Mouse (Mus musculus): ENCODE results near the gene Acd. TPM values are rescaled to one million over a fixed set of nuclear protein-coding genes. Genes with fewer than 3 reads are reported as not detected.

Acd gene
- polyA plus RNA-seq, 2 experiments: 52.8 to 62.0 TPM

- H3K36me3 ChIP-seq (ENCODE audit: control insufficient read depth, insufficient read depth, low read length): no peaks in the 10 kb centered on the region
Measured at GRCm38 (mm10) chr8:105689983-105690360, 10.9 kb downstream of the Acd start.

GRCm38 (mm10) chr8:105689256-105689982, 11.5 kb downstream of the Acd start:
- 62% methylated on average over 35 of the region's 35 CpGs for WGBS
- ATAC-seq (ENCODE audit: low FRiP score, low read depth) (no peak), DNase-seq (ENCODE audit: low spot score) (no peak)
- no peaks in the 10 kb centered on the region for H3K9me3 ChIP-seq (ENCODE audit: control insufficient read depth, low read length)
- H3K36me3 ChIP-seq (ENCODE audit: control insufficient read depth, insufficient read depth, low read length): peaks cover under 1% of the 10 kb centered on the region
- H3K4me1 ChIP-seq (ENCODE audit: control insufficient read depth, insufficient read depth, low read length): peaks cover 13% of the 10 kb centered on the region
- TF ChIP-seq POLR2A (IDR thresholded peaks at IDR 0.05; ENCODE audit: borderline replicate concordance, extremely low read depth, insufficient read depth, insufficient read length): no peak
- no peak overlapping the region for H3K4me3 ChIP-seq (replicated peaks; ENCODE audit: low read length)
- H3K9ac ChIP-seq (ENCODE audit: low read depth, low read length, severe bottlenecking): no peak overlapping the region
- H3K27ac ChIP-seq (replicated peaks; ENCODE audit: low read depth, low read length): no peak overlapping the region
- H3K4me2 ChIP-seq (replicated peaks; ENCODE audit: low read depth, low read length, severe bottlenecking): no peak overlapping the region
- no peaks in the 10 kb centered on the region for H3K27me3 ChIP-seq (ENCODE audit: control insufficient read depth, insufficient read depth, low read length)

More at GRCm38 (mm10) chr8:105689983-105690360, 10.9 kb downstream of the Acd start:
- 85% methylated on average over 9 of the region's 9 CpGs for WGBS
- Histone ChIP-seq H3K4me3 (replicated peaks; ENCODE audit: low read length) (no peak overlapping the region), H3K9me3 (ENCODE audit: control insufficient read depth, low read length) (no peaks in the 10 kb centered on the region), H3K27me3 (ENCODE audit: control insufficient read depth, insufficient read depth, low read length) (no peaks in the 10 kb centered on the region), H3K9ac (ENCODE audit: low read depth, low read length, severe bottlenecking) (no peak overlapping the region), H3K4me1 (ENCODE audit: control insufficient read depth, insufficient read depth, low read length) (peaks cover 16% of the 10 kb centered on the region), H3K27ac (replicated peaks; ENCODE audit: low read depth, low read length) (no peak overlapping the region), H3K4me2 (replicated peaks; ENCODE audit: low read depth, low read length, severe bottlenecking) (no peak overlapping the region)
- no peak for TF ChIP-seq POLR2A (IDR thresholded peaks at IDR 0.05; ENCODE audit: borderline replicate concordance, extremely low read depth, insufficient read depth, insufficient read length)
- DNase-seq (ENCODE audit: low spot score): no peak
- no peak for ATAC-seq (ENCODE audit: low FRiP score, low read depth)

GRCm38 (mm10) chr8:105688242-105688752, 12.6 kb downstream of the Acd start:
- DNase-seq (ENCODE audit: low spot score) (no peak), ATAC-seq (ENCODE audit: low FRiP score, low read depth) (no peak)
- Histone ChIP-seq H3K27me3 (ENCODE audit: control insufficient read depth, insufficient read depth, low read length) (no peaks in the 10 kb centered on the region), H3K9ac (ENCODE audit: low read depth, low read length, severe bottlenecking) (no peak overlapping the region), H3K4me3 (replicated peaks; ENCODE audit: low read length) (no peak overlapping the region), H3K36me3 (ENCODE audit: control insufficient read depth, insufficient read depth, low read length) (peaks cover 12% of the 10 kb centered on the region), H3K9me3 (ENCODE audit: control insufficient read depth, low read length) (no peaks in the 10 kb centered on the region), H3K4me1 (ENCODE audit: control insufficient read depth, insufficient read depth, low read length) (peaks cover 5% of the 10 kb centered on the region; the same call in 1 of the 2 replicates), H3K27ac (replicated peaks; ENCODE audit: low read depth, low read length) (no peak overlapping the region), H3K4me2 (replicated peaks; ENCODE audit: low read depth, low read length, severe bottlenecking) (no peak overlapping the region)
- 74% methylated on average over 14 of the region's 14 CpGs for WGBS
- no peak for TF ChIP-seq POLR2A (IDR thresholded peaks at IDR 0.05; ENCODE audit: borderline replicate concordance, extremely low read depth, insufficient read depth, insufficient read length)

- H3K36me3 ChIP-seq (ENCODE audit: control insufficient read depth, insufficient read depth, low read length): peaks cover 20% of the 10 kb centered on the region
- no peak overlapping the region for H3K9ac ChIP-seq (ENCODE audit: low read depth, low read length, severe bottlenecking)
- TF ChIP-seq POLR2A (IDR thresholded peaks at IDR 0.05; ENCODE audit: borderline replicate concordance, extremely low read depth, insufficient read depth, insufficient read length): no peak
- H3K9me3 ChIP-seq (ENCODE audit: control insufficient read depth, low read length): no peaks in the 10 kb centered on the region
- no peak overlapping the region for H3K4me2 ChIP-seq (replicated peaks; ENCODE audit: low read depth, low read length, severe bottlenecking)
- H3K27me3 ChIP-seq (ENCODE audit: control insufficient read depth, insufficient read depth, low read length): no peaks in the 10 kb centered on the region
- H3K4me1 ChIP-seq (ENCODE audit: control insufficient read depth, insufficient read depth, low read length): peaks cover 5% of the 10 kb centered on the region; the same call in 1 of the 2 replicates
- H3K4me3 ChIP-seq (replicated peaks; ENCODE audit: low read length): no peak overlapping the region
- 66% methylated on average over 8 of the region's 8 CpGs for WGBS
- no peak overlapping the region for H3K27ac ChIP-seq (replicated peaks; ENCODE audit: low read depth, low read length)
- ATAC-seq (ENCODE audit: low FRiP score, low read depth) (no peak), DNase-seq (ENCODE audit: low spot score) (no peak)
Measured at GRCm38 (mm10) chr8:105687512-105687911, 13.4 kb downstream of the Acd start.

- 61% methylated on average over 6 of the region's 6 CpGs for WGBS
- TF ChIP-seq POLR2A (IDR thresholded peaks at IDR 0.05; ENCODE audit: borderline replicate concordance, extremely low read depth, insufficient read depth, insufficient read length): no peak
- no peak overlapping the region for H3K27ac ChIP-seq (replicated peaks; ENCODE audit: low read depth, low read length)
- no peak overlapping the region for H3K4me3 ChIP-seq (replicated peaks; ENCODE audit: low read length)
- no peaks in the 10 kb centered on the region for H3K9me3 ChIP-seq (ENCODE audit: control insufficient read depth, low read length)
- ATAC-seq (ENCODE audit: low FRiP score, low read depth) (no peak), DNase-seq (ENCODE audit: low spot score) (no peak)
- no peaks in the 10 kb centered on the region for H3K27me3 ChIP-seq (ENCODE audit: control insufficient read depth, insufficient read depth, low read length)
- peaks cover 29% of the 10 kb centered on the region for H3K36me3 ChIP-seq (ENCODE audit: control insufficient read depth, insufficient read depth, low read length)
- H3K4me2 ChIP-seq (replicated peaks; ENCODE audit: low read depth, low read length, severe bottlenecking): no peak overlapping the region
- H3K9ac ChIP-seq (ENCODE audit: low read depth, low read length, severe bottlenecking): no peak overlapping the region
- peaks cover 5% of the 10 kb centered on the region; the same call in 1 of the 2 replicates for H3K4me1 ChIP-seq (ENCODE audit: control insufficient read depth, insufficient read depth, low read length)
Measured at GRCm38 (mm10) chr8:105686551-105686950, 14.4 kb downstream of the Acd start.
